Mouse (Mus musculus): ENCODE measurements around the gene Slc9a3r2. TPM values are rescaled to one million over a fixed set of nuclear protein-coding genes. Genes with fewer than 3 reads are reported as not detected.

Slc9a3r2 gene
- polyA plus RNA-seq, 1 experiment from 2014 or later, result 53.7 TPM

- 90% methylated on average over 8 of the region's 8 CpGs for WGBS
- no peak overlapping the region for H3K4me3 ChIP-seq (replicated peaks)
- no peak for ATAC-seq (ENCODE audit: insufficient read depth, low FRiP score, low read depth)
- no peak overlapping the region for H3K9ac ChIP-seq
- H3K4me1 ChIP-seq, result no peaks in the 10 kb centered on the region
- no peaks in the 10 kb centered on the region for H3K9me3 ChIP-seq
- H3K27me3 ChIP-seq (replicated peaks), result no peaks in the 10 kb centered on the region
- no peak overlapping the region for H3K27ac ChIP-seq
- H3K36me3 ChIP-seq, result peaks cover 46% of the 10 kb centered on the region
- H3K4me2 ChIP-seq, result no peak overlapping the region
Observed at GRCm38 (mm10) chr17:24603961-24604360, 46.2 kb downstream of the Slc9a3r2 start.

DNA sequence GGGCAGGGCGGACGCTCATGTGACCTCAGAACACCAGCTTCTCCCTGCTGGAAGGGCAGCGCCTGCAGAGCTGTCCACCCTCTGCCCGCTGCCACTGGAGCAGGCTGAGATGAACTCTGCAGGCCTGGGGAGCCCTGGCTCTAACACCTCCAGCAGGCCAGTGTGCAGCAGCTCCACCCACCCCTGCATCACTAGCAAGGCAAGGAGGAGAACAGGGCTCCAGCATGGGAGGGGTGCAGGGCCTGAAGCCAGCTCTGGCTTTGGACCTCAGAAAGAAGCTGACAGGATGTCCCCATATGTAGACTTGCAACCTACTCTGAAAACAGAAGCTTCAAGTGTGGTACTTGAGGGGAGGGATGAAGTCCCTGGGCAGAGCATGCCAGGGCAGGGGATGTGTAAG lies 49.6 kb downstream of the Slc9a3r2 start:
- no peaks in the 10 kb centered on the region for H3K9me3 ChIP-seq
- H3K4me3 ChIP-seq (replicated peaks), result no peak overlapping the region
- WGBS, result 92% methylated on average over 4 of the region's 4 CpGs
- H3K9ac ChIP-seq, result no peak overlapping the region
- H3K27me3 ChIP-seq (replicated peaks), result no peaks in the 10 kb centered on the region
- H3K36me3 ChIP-seq, result peaks cover 54% of the 10 kb centered on the region
- no peak overlapping the region for H3K4me2 ChIP-seq
- H3K4me1 ChIP-seq, result no peaks in the 10 kb centered on the region
- no peak overlapping the region for H3K27ac ChIP-seq
- no peak for ATAC-seq (ENCODE audit: insufficient read depth, low FRiP score, low read depth)

DNA sequence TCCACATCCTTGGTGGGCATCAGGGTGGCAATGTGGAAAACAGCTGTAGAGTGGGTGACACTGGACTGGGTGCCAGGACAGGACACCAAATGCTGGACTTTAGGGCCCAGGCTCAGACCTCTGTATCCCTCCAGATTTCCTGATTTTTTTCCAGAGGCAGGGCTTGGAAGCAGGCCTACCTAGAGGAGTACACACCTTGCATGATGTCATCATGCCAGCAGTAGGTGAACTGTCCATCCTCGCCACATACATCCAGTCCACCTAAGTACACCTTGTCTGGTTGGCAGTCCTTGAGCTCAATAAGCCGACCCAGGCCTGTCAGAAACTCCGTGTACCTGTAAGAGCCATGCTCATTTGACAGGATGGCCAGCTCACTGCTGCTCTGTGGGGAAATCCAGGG lies 52.1 kb downstream of the Slc9a3r2 start:
- H3K4me3 ChIP-seq (replicated peaks), result no peak overlapping the region
- H3K9ac ChIP-seq, result no peak overlapping the region
- no peaks in the 10 kb centered on the region for H3K9me3 ChIP-seq
- H3K27ac ChIP-seq, result no peak overlapping the region
- H3K4me2 ChIP-seq, result no peak overlapping the region
- H3K4me1 ChIP-seq, result no peaks in the 10 kb centered on the region
- no peak for ATAC-seq (ENCODE audit: insufficient read depth, low FRiP score, low read depth)
- H3K36me3 ChIP-seq, result peaks cover 72% of the 10 kb centered on the region
- no peaks in the 10 kb centered on the region for H3K27me3 ChIP-seq (replicated peaks)
- 89% methylated on average over 3 of the region's 3 CpGs for WGBS

DNA sequence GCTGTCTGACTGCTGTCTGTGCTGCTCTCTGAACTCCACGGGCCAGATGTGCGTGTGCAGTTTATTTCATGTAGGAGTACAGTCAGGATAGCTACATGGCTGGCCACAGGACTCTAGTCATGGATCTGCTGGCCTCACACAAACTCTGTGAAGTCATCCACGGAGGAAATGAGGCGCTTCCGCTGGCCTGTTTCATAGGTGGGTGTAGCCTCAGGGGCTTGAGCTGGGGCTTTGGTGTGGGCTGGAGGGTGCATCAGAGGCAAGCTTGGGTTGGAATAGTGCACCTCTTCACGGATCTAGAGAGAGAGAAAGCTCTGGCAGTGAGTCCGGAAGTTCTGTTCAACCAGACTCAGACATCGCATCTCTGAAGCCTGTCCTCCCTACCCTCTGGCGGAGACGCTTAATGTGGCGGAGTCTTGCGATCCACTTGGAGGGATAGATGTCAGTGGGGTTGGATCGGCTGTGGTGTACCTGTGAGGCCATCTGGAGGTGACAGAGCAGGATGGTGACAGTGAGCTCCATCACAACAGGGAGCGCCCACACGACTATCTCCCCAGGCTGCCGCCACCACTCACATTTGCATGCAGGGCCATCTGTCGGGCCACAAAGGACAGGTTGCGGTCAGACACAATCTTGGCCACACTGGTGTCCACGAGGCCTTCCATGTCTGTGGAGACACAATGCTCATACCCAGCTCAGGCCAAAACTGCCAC lies 53.5 kb downstream of the Slc9a3r2 start:
- no peak overlapping the region for H3K4me3 ChIP-seq (replicated peaks)
- ATAC-seq (ENCODE audit: insufficient read depth, low FRiP score, low read depth), result no peak

DNA sequence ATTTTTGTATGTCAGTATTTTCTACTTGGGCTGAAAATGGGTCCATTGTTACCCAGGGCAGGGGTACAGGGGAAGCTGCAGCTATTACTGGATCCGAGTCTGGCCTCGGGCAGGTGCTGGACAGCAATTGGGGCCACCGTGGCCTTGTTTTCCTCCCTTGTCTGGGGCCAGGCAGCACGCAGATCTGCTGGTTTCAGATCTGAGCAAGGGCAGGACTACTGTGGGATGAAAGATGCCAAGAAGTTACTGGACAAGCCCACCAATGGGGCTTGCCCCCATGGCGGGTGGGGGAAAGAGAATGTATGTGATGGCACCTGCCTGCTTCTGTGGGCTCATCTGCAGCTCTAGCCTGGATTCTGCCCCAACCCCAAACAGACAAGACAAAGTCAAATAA lies 54.1 kb downstream of the Slc9a3r2 start:
- ATAC-seq (ENCODE audit: insufficient read depth, low FRiP score, low read depth), result no peak
- no peak overlapping the region for H3K27ac ChIP-seq
- no peaks in the 10 kb centered on the region for H3K4me1 ChIP-seq
- no peak overlapping the region for H3K4me3 ChIP-seq (replicated peaks)
- no peak overlapping the region for H3K4me2 ChIP-seq
- H3K9me3 ChIP-seq, result no peaks in the 10 kb centered on the region
- H3K27me3 ChIP-seq (replicated peaks), result no peaks in the 10 kb centered on the region
- H3K36me3 ChIP-seq, result peaks cover 74% of the 10 kb centered on the region
- H3K9ac ChIP-seq, result no peak overlapping the region
- 74% methylated on average over 5 of the region's 5 CpGs for WGBS

More for the DNA sequence above, 53.5 kb downstream of the Slc9a3r2 start:
- H3K9ac ChIP-seq, result no peak overlapping the region
- H3K4me1 ChIP-seq, result no peaks in the 10 kb centered on the region
- no peaks in the 10 kb centered on the region for H3K27me3 ChIP-seq (replicated peaks)
- H3K36me3 ChIP-seq, result peaks cover 74% of the 10 kb centered on the region
- no peak overlapping the region for H3K4me2 ChIP-seq
- WGBS, result 88% methylated on average over 19 of the region's 19 CpGs
- no peaks in the 10 kb centered on the region for H3K9me3 ChIP-seq
- H3K27ac ChIP-seq, result no peak overlapping the region

DNA sequence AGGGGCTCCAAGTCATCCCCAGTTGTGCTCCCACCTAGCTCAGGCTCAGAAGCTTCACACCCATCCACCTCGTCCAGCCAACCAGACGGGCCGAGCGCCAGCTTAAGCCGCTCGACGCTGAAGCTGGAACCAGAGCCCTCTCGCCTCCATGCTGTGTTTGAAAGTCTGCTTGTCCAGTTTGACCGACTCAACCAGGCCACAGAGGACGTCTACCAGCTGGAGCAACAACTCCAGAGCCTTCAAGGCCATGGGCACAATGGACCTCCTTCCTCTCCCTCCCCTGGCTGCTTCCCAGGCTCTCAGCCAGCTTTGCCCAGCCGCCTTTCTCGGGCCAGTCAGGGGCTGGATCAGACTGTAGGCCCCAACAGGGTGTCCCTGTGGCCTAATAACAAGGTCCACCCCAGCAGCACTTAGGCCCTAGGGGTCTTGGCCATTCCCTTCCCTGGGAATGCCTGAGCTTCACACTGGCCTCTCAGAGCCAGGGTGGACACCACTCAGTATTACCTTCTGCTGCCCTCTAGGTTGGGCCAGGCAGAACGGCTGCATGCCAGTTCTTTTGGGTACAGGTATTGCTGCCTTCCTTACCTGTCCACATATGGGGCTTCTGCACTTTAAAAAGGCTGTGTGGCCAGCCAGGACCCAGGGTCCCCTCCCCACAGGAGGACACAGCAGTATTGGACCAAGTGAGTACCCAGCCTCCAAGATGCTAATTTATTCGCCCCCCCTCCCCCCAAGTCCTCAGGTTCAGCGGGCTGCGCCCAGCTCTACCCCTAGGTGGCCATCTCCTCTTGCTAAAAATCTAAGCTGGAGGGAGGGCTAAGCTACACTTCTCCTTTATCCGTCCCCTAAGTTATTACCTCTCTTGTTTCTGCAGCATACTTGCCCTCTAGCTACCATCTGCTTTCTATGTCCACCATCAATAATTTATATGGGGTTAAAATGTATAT lies 54.7 kb downstream of the Slc9a3r2 start:
- H3K9ac ChIP-seq, result no peak overlapping the region
- no peak overlapping the region for H3K4me2 ChIP-seq
- H3K27ac ChIP-seq, result no peak overlapping the region
- H3K4me3 ChIP-seq (replicated peaks), result no peak overlapping the region
- no peak for ATAC-seq (ENCODE audit: insufficient read depth, low FRiP score, low read depth)
- WGBS, result 70% methylated on average over 17 of the region's 17 CpGs
- peaks cover 76% of the 10 kb centered on the region for H3K36me3 ChIP-seq
- H3K27me3 ChIP-seq (replicated peaks), result no peaks in the 10 kb centered on the region
- H3K4me1 ChIP-seq, result no peaks in the 10 kb centered on the region
- H3K9me3 ChIP-seq, result no peaks in the 10 kb centered on the region

DNA sequence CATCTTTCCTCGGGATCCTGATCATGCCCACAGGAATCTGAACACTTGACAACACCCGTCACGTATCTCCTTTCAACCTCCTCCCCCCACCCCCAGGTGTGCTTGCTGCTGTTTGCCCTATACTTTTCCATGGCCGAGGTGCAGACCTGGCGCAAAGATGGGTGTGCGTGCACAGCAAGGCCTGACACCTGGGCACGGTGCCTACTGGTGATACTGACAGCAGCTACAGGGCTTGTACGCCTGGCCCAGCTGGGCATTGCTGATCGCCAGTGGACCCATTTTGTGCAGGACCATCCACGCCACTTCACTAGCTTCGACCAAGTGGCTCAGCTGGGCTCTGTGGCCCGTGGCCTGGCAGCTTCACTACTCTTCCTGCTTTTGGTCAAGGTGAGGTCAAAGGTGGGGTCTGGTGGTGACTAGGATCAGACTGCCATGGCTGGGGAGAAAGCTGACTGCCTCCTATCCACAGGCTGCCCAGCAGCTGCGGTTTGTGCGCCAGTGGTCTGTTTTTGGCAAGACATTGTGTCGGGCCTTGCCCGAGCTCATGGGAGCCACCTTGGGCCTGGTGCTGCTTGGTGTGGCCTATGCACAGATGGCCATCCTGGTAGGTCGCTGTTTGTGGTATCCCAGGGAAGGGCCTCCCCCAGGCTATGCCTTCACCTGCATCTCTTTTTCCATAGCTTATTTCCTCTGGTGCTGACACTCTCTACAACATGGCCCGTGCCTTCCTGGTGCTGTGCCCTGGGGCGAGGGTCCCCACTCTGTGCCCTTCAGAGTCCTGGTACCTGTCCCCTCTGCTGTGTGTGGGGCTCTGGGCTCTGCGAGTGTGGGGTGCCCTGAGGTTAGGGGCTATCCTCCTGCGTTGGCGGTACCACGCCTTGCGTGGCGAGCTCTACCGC lies 55.9 kb downstream of the Slc9a3r2 start:
- peaks cover 71% of the 10 kb centered on the region for H3K36me3 ChIP-seq
- no peaks in the 10 kb centered on the region for H3K9me3 ChIP-seq
- H3K9ac ChIP-seq, result no peak overlapping the region
- no peaks in the 10 kb centered on the region for H3K4me1 ChIP-seq
- 92% methylated on average over 26 of the region's 26 CpGs for WGBS
- H3K27me3 ChIP-seq (replicated peaks), result no peaks in the 10 kb centered on the region
- H3K27ac ChIP-seq, result no peak overlapping the region
- H3K4me2 ChIP-seq, result no peak overlapping the region
- ATAC-seq (ENCODE audit: insufficient read depth, low FRiP score, low read depth), result no peak
- no peak overlapping the region for H3K4me3 ChIP-seq (replicated peaks)

GRCm38 (mm10) chr17:24593248-24593647 lies 56.9 kb downstream of the Slc9a3r2 start:
- H3K4me2 ChIP-seq, result no peak overlapping the region
- H3K4me1 ChIP-seq, result no peaks in the 10 kb centered on the region
- H3K27ac ChIP-seq, result no peak overlapping the region
- WGBS, result 84% methylated on average over 5 of the region's 5 CpGs
- ATAC-seq (ENCODE audit: insufficient read depth, low FRiP score, low read depth), result no peak
- H3K9ac ChIP-seq, result no peak overlapping the region
- no peak overlapping the region for H3K4me3 ChIP-seq (replicated peaks)
- H3K36me3 ChIP-seq, result peaks cover 68% of the 10 kb centered on the region
- no peaks in the 10 kb centered on the region for H3K27me3 ChIP-seq (replicated peaks)
- H3K9me3 ChIP-seq, result no peaks in the 10 kb centered on the region

- Histone ChIP-seq H3K9ac (no peak overlapping the region), H3K9me3 (no peaks in the 10 kb centered on the region), H3K27ac (no peak overlapping the region), H3K4me1 (no peaks in the 10 kb centered on the region), H3K4me2 (no peak overlapping the region), H3K27me3 (replicated peaks) (no peaks in the 10 kb centered on the region), H3K4me3 (replicated peaks) (no peak overlapping the region), H3K36me3 (peaks cover 54% of the 10 kb centered on the region)
- ATAC-seq (ENCODE audit: insufficient read depth, low FRiP score, low read depth), result no peak
- WGBS, result 94% methylated on average over 5 of the region's 5 CpGs
Observed at GRCm38 (mm10) chr17:24591695-24592094, 58.4 kb downstream of the Slc9a3r2 start.

GRCm38 (mm10) chr17:24590943-24591342 lies 59.2 kb downstream of the Slc9a3r2 start:
- no peaks in the 10 kb centered on the region for H3K4me1 ChIP-seq
- no peak overlapping the region for H3K4me2 ChIP-seq
- no peaks in the 10 kb centered on the region for H3K27me3 ChIP-seq (replicated peaks)
- ATAC-seq (ENCODE audit: insufficient read depth, low FRiP score, low read depth), result no peak
- 85% methylated on average over 3 of the region's 3 CpGs for WGBS
- no peaks in the 10 kb centered on the region for H3K9me3 ChIP-seq
- H3K4me3 ChIP-seq (replicated peaks), result no peak overlapping the region
- H3K27ac ChIP-seq, result no peak overlapping the region
- H3K36me3 ChIP-seq, result peaks cover 58% of the 10 kb centered on the region
- H3K9ac ChIP-seq, result no peak overlapping the region
